Mouse (Mus musculus) 416B (cell line): ENCODE data around the gene Racgap1.

Source experiments
- DNase-seq: peaks from one replicate; pipeline ENCODE4 v3.0.0; 2011; ENCODE audit warnings: low read depth

Racgap1 gene

GRCm38 (mm10) chr15:99664600-99665451 is 13.4 kb upstream of the Racgap1 start:
- peak; percentile 94 for DNase-seq

GRCm38 (mm10) chr15:99663964-99664599 is 12.6 kb upstream of the Racgap1 start:
- peak; percentile 45 for DNase-seq

DNA sequence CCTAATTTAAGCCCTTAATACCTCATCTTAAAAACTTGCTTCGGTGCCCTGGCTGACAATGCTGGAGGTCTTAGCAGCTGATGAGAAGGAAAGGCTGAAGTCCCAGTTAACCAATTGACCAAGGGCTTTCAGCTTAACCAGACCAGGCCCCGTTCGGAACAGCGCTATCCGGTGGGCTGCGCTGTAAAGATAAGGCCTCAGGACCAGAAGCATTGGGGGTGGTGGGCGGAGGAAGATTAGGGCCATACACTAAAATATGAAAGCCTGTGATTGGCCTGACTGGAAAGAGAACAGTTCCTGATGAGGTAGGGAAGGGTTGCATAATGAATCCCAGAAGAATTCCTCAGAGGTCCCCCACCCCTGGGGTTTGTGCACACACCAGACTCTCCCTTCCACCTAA is 10.9 kb upstream of the Racgap1 start:
- DNase-seq, result no peak

GRCm38 (mm10) chr15:99661121-99661830 is 9.8 kb upstream of the Racgap1 start:
- no peak for DNase-seq

- DNase-seq, result no peak
Measured at GRCm38 (mm10) chr15:99658437-99658836, 7.0 kb upstream of the Racgap1 start.

DNA sequence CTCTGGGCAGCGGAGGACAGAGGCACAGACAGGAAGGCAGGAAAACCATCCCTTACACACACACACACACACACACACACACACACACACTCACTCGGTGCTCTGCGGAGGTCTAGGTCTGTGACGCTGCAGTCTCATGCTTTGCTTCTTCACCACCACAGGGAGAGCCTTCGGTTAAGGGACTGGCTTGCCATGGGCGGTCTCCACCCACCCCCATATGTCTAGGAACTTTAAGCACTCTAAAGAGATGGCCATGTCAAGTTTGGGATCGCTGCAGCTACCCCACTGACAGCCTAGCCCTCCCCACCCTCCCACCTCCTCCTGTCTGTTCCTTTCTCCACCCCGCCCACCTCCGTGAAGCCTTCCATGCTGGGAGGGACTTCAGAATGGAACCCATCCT is 4.5 kb upstream of the Racgap1 start:
- DNase-seq, result peak; percentile 50

- DNase-seq, result no peak
Measured at GRCm38 (mm10) chr15:99653876-99654275, 2.4 kb upstream of the Racgap1 start.

DNA sequence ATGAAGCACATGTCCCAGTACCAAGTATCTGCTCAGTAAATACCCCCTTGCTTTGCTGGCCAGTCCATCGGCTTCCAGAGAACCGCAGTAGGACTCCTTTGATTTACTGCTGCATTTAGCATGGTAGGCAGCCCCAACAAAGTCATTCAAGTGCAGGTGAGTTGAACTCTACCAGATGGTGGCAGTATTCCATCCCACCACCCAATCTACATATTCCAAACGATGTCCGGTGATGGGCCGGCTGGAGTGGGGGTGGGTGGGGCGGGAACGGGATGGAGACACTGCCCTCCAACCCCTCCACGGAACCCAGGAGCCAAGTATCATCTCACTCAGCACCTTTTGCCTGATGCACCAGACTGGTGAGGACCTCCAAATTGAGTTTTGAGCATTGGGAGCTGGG is 1.8 kb upstream of the Racgap1 start:
- peak; percentile 44 for DNase-seq

DNA sequence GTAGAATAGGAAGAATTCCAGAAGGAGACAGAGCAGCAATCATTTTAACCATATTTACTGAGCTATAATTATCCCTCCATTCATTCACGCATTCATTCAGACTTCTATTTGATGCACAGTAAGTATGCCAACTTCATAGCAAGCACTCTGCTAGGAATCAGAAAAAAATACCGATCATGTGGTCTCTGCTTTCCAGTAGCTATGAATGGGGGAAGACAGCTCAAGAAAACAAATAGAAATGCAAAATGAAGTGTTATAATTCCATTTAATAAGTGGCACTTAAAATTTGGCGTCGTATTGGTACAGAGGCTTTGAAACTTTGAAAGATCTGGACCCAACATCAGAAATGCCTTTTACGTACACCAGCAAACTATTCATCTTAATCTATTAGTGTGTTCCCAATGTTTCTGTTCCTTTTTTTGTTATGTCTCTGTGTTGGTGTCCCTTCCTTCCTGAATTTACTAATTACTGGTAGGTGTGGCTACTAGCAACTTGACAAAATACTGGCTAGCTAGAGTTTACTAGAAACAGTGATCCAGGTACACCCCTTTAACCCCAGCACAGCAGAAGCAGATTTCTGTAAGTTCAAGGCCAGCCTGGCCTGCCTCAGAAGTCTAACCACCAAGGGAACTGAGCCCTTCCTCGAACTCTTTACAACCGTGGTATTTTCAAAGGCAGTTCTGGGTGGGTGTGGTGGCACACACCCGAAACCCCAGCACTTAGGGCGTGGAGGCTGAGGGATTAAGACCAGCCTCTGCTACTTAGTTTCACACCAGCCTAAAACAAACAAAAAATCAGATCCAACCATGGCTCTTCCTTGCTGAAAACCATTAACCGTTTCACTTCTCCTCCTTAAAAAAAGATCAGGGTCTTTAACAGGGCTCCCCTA is 772 bp upstream of the Racgap1 start:
- DNase-seq, result no peak

- DNase-seq, result no peak
Measured at GRCm38 (mm10) chr15:99650304-99650703, 1.2 kb downstream of the Racgap1 start.

GRCm38 (mm10) chr15:99649067-99649761 is 2.2 kb downstream of the Racgap1 start:
- DNase-seq, result no peak

DNA sequence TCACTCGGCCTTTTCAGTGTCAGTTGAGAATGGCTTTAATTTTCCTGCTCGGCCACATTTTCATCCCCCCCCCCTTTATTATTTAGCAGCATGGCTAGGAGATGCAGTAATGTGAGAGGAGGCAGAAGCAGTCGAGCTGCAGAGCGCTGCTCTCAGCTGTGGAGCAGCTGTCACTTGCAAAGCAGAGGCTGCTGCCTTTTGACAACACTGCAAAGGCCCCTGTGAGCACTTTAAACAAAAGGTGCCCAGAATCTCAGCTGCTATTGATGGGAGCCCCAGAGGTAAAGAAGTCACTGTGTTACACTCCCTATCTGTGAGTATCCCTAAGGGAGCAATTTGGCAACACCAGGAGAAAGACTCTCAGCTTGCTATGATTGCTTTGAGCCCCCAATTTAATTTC is 3.1 kb downstream of the Racgap1 start:
- no peak for DNase-seq

GRCm38 (mm10) chr15:99644776-99645175 is 6.7 kb downstream of the Racgap1 start:
- peak; percentile 31 for DNase-seq

DNA sequence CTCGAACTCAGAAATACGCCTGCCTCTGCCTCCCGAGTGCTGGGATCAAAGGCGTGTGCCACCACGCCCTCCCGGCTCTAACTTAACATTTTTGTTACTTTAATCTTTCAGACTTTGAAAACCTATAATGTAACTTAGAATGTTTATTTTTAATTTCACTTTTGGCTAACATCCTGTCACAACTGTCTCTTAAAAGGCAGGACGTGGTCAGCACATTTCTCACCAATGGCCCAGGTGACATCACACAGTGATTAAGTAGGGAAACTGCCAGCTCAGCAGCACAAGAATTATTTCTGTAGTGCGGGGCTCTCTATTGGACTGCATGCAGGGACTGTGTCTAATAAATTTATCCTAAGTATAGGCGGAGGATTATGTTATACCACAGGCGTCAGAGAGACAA is 7.6 kb downstream of the Racgap1 start:
- DNase-seq, result peak; percentile 49

GRCm38 (mm10) chr15:99642622-99643021 is 8.8 kb downstream of the Racgap1 start:
- DNase-seq, result no peak

GRCm38 (mm10) chr15:99638124-99638485 is 13.4 kb downstream of the Racgap1 start:
- no peak for DNase-seq

- no peak for DNase-seq
Measured at GRCm38 (mm10) chr15:99637405-99638123, 13.9 kb downstream of the Racgap1 start.

DNA sequence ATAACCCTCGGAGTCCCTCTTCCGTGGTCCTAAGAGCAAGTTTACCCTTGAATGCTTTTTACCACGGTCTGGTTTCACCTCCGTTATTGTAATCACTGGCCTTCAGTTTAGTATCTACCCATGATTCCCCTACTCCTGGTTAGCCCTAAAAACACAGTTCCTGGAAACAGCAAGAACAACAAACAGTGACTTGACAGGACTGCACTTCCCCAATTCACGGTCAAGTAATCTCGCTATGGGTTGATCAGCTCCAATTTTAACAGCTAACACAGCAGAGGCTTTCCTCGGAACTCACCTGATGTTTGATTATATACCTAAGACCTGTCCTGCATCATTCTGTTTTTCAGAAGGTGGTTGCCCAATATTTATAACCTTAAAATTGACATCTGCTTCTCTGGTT is 16.8 kb downstream of the Racgap1 start:
- DNase-seq, result no peak

GRCm38 (mm10) chr15:99631618-99632017 is 19.8 kb downstream of the Racgap1 start:
- DNase-seq, result peak; percentile 54

DNA sequence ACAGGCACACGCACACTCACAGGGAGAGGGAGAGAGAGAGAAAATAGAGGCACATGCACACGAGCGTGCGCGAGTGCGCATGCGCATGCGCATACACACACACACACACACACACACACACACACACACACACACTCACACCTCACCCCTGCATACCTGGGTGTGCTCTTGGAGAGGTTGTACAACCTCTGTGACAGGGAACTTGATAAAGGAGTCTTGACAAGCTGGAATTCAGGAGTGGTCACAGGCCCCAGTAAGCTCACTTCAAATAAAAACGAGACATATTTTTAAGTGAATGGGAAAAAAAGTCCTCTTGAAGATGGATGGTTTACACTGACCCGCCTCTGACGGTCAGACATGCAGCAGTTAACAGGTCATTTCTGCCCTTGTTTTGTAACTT is 29.4 kb downstream of the Racgap1 start:
- DNase-seq, result no peak

GRCm38 (mm10) chr15:99619821-99620220 is 31.6 kb downstream of the Racgap1 start:
- DNase-seq, result no peak
